Mouse (Mus musculus) forebrain, embryonic 11.5 days (tissue): ENCODE results near the gene Gpr183. TPM values are rescaled to one million over a fixed set of nuclear protein-coding genes. Genes with fewer than 3 reads are reported as not detected.

Experiments
- ATAC-seq: fragments of 200-750 bp; cut with Nextera tagmentation; replicated peaks from 2 replicates; pipeline ENCODE4 v1.8.0; 2017; ENCODE audit warnings: moderate TSS enrichment; ENCODE audit not compliant: low FRiP score
- DNase-seq: peaks from one replicate; pipeline ENCODE4 v3.0.0-alpha.2; 2017; ENCODE audit warnings: low spot score
- H3K27ac ChIP-seq: fragments of 300-500 bp; sonication (generic); 2 replicates; pipeline ENCODE4 v1.5.1; 2014; ENCODE audit warnings: low read depth, low read length
- H3K27me3 ChIP-seq: fragments of 300-500 bp; sonication (generic); 2 replicates; pipeline ENCODE4 v1.6.1; 2014; ENCODE audit warnings: mild to moderate bottlenecking, low read length, mixed read lengths; ENCODE audit not compliant: control insufficient read depth, insufficient read depth
- H3K36me3 ChIP-seq: fragments of 300-500 bp; sonication (generic); 2 replicates; pipeline ENCODE4 v1.6.1; 2014; ENCODE audit warnings: mild to moderate bottlenecking, low read length, moderate library complexity, mixed read lengths; ENCODE audit not compliant: control insufficient read depth, insufficient read depth
- H3K4me1 ChIP-seq: fragments of 300-500 bp; sonication (generic); replicated peaks from 2 replicates; pipeline ENCODE4 v1.6.1; 2014; ENCODE audit warnings: low read length, mixed read lengths; ENCODE audit not compliant: control insufficient read depth, insufficient read depth
- H3K4me2 ChIP-seq: fragments of 300-500 bp; sonication (generic); 2 replicates; pipeline ENCODE4 v1.6.1; 2014; ENCODE audit warnings: low read depth, mild to moderate bottlenecking, low read length, moderate library complexity, mixed read lengths; ENCODE audit not compliant: severe bottlenecking
- H3K4me3 ChIP-seq: fragments of 300-500 bp; sonication (generic); 2 replicates; pipeline ENCODE4 v1.5.1; 2014; ENCODE audit warnings: low read depth, low read length
- H3K9ac ChIP-seq: fragments of 300-500 bp; sonication (generic); 2 replicates; pipeline ENCODE4 v1.6.1; 2014; ENCODE audit warnings: low read length
- H3K9me3 ChIP-seq: fragments of 300-500 bp; sonication (generic); 2 replicates; pipeline ENCODE4 v1.6.1; 2016; ENCODE audit warnings: low read length, mixed read lengths; ENCODE audit not compliant: control insufficient read depth
- WGBS: fragments of 180-500 bp; shearing (Covaris S2); extraction: QIAGEN DNeasy Blood & Tissue Kit; methylation state at CpG from one replicate; pipeline ENCODE4 v1.1.7; 2014; 5-methylcytosine and 5-hydroxymethylcytosine counted together
- polyA plus RNA-seq: library from polyadenylated mRNA; unstranded; fragments of >200 nt; fragmentation: Nextera tagmentation; extraction: Ambion mirVana; gene quantifications from 2 replicates; pipeline ENCODE4 v1.2.1, GENCODE M21; 2014

Gpr183 gene
- polyA plus RNA-seq = 1.9 and 2.4 TPM in 2 replicates

DNA sequence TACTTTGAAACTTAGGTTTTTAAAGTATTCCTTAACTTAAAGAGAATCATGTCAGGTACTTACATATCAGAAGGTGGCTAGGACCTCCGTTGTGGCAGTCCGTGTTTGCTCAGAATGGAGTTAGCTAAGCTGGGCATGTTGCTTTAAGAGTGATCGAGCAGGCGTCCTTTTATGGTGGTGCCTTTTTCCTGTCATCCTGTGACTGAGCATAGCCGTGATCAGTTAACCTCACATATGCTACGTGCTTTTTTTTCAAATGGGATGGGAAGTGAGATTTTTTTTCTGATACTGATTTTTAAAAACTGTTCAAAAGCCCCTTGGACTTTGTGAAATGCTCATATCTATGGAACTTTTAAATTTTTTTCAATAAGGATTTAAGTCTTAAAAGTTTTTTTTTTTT, at the start of gene Gpr183:
Gene Gpr183, minus strand, starts transcription at position 206 of the 400 bp plus-strand sequence.
- Histone ChIP-seq H3K4me3 (no peak within 1 kb of the TSS), H3K27me3 (no peaks in the 10 kb centered on the region), H3K4me1 (no peaks in the 10 kb centered on the region), H3K9me3 (no peaks in the 10 kb centered on the region), H3K9ac (no peak within 1 kb of the TSS), H3K4me2 (no peak within 1 kb of the TSS), H3K27ac (no peak within 1 kb of the TSS), H3K36me3 (no peaks in the 10 kb centered on the region)
- WGBS = 75% methylated on average over 6 of the region's 6 CpGs
- ATAC-seq (no peak), DNase-seq (no peak)

GRCm38 (mm10) chr14:122013417-122013951, 48.5 kb upstream of the Gpr183 start:
- no peak overlapping the region for H3K9ac ChIP-seq
- no peak overlapping the region for H3K4me3 ChIP-seq
- WGBS = 90% methylated on average over 14 of the region's 14 CpGs
- ATAC-seq = no peak
- H3K27me3 ChIP-seq = no peaks in the 10 kb centered on the region
- no peaks in the 10 kb centered on the region for H3K36me3 ChIP-seq
- H3K4me2 ChIP-seq = no peak overlapping the region
- no peak overlapping the region for H3K27ac ChIP-seq
- no peaks in the 10 kb centered on the region for H3K4me1 ChIP-seq
- H3K9me3 ChIP-seq = no peaks in the 10 kb centered on the region
- DNase-seq = no peak

DNA sequence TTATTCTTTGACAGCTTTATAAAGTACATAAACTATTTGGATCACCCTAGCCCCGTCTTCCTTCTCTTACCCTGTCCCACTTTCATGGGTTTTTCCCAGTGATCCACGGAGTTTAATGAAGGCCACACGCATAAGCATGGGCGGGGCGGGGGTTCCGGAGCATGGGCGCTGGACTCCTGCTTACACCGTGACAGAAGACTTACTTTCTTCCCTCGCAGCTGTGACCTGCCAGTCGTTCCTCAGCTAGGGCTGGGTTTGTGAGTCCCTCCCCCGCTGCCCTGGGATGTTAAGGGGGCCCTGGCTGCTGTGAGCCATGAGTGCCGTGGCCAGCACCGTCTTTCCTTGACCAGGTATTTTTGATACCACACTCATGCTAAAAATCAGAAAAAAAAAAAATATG, 47.8 kb upstream of the Gpr183 start:
- Histone ChIP-seq H3K36me3 (no peaks in the 10 kb centered on the region), H3K4me1 (no peaks in the 10 kb centered on the region), H3K4me3 (no peak overlapping the region), H3K4me2 (no peak overlapping the region), H3K9me3 (no peaks in the 10 kb centered on the region), H3K27ac (no peak overlapping the region), H3K27me3 (no peaks in the 10 kb centered on the region), H3K9ac (no peak overlapping the region)
- DNase-seq (no peak), ATAC-seq (no peak)
- 80% methylated on average over 13 of the region's 13 CpGs for WGBS

DNA sequence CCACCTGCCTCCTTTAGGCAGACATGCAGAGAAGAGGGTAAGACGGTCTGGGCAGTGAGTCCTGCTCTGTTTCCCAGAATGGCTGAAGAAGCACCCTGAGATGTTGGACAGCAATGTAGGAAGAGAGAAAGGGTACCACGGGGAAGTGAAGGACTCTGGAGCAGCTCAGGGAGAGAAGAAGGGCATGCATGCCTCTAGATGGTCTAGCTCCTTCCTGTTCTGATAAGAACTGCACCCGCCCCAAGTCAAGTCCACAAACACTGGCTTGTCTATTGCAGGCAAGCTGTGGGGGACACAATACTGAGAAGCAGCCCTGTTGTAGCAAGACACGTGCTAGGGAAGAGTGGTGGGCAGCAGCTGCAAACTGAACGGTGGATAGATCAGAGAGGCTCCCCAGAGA, 47.2 kb upstream of the Gpr183 start:
- Histone ChIP-seq H3K27me3 (no peaks in the 10 kb centered on the region), H3K4me2 (no peak overlapping the region), H3K27ac (no peak overlapping the region), H3K36me3 (no peaks in the 10 kb centered on the region), H3K4me3 (no peak overlapping the region), H3K9ac (no peak overlapping the region), H3K9me3 (no peaks in the 10 kb centered on the region), H3K4me1 (no peaks in the 10 kb centered on the region)
- DNase-seq (no peak), ATAC-seq (no peak)
- 81% methylated on average over 5 of the region's 5 CpGs for WGBS

- Histone ChIP-seq H3K4me3 (no peak overlapping the region), H3K27me3 (no peaks in the 10 kb centered on the region), H3K4me2 (no peak overlapping the region), H3K36me3 (no peaks in the 10 kb centered on the region), H3K9ac (no peak overlapping the region), H3K27ac (no peak overlapping the region), H3K4me1 (no peaks in the 10 kb centered on the region), H3K9me3 (no peaks in the 10 kb centered on the region)
- no peak for DNase-seq
- ATAC-seq = no peak
- WGBS = 95% methylated on average over 8 of the region's 8 CpGs
Observed at GRCm38 (mm10) chr14:122011768-122012167, 46.8 kb upstream of the Gpr183 start.

DNA sequence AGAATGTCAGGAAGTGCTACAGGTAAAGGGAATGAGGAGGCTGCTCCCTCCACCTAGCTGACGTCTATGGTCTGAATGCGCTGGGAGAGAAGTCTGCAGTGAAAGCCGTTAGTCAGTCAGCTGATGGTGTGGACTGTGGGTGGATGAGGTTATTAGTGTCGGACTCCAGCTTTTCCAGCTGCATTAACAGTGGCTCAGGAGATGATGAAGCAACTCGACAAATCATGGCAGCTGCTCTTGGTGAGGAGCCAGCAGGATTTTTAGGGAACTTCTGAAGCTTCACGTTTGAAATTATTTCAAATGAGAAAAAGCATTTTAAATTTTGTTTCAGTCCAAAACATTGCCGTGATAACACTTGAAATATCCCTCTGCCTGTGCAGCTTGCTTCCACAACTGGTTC, 45.3 kb upstream of the Gpr183 start:
- Histone ChIP-seq H3K4me3 (no peak overlapping the region), H3K27ac (no peak overlapping the region), H3K36me3 (no peaks in the 10 kb centered on the region), H3K9me3 (no peaks in the 10 kb centered on the region), H3K9ac (no peak overlapping the region), H3K27me3 (no peaks in the 10 kb centered on the region), H3K4me2 (no peak overlapping the region), H3K4me1 (no peaks in the 10 kb centered on the region)
- no peak for ATAC-seq
- no peak for DNase-seq
- WGBS = 86% methylated on average over 7 of the region's 7 CpGs

DNA sequence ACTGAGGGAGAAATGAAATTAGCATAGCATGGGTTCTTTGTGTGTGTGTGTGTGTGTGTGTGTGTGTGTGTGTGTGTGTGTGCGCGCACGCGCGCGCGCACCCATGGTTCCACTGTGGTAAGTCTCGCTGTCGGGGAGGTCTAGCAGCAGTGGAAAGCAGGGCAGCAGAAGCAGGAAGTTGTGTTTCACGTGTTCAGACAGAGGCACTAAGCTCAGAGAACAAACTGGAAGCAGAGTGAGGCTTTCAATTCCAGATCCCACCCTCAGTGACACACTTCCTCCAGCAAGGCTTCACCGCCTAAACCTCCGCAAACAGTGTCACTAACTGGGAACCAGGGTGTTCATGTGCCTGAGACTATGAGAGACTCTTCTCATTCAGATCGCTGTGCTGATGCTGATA, 44.5 kb upstream of the Gpr183 start:
- H3K4me3 ChIP-seq = no peak overlapping the region

GRCm38 (mm10) chr14:122008261-122008660, 43.3 kb upstream of the Gpr183 start:
- WGBS = 90% methylated on average over 4 of the region's 4 CpGs
- ATAC-seq = no peak
- no peak for DNase-seq

More for the DNA sequence above, 44.5 kb upstream of the Gpr183 start:
- H3K27ac ChIP-seq = no peak overlapping the region
- DNase-seq (no peak), ATAC-seq (no peak)
- WGBS = 92% methylated on average over 13 of the region's 13 CpGs
- no peak overlapping the region for H3K4me2 ChIP-seq
- H3K9ac ChIP-seq = no peak overlapping the region
- H3K9me3 ChIP-seq = no peaks in the 10 kb centered on the region
- no peaks in the 10 kb centered on the region for H3K27me3 ChIP-seq
- H3K4me1 ChIP-seq = no peaks in the 10 kb centered on the region
- H3K36me3 ChIP-seq = no peaks in the 10 kb centered on the region

GRCm38 (mm10) chr14:122003812-122004211, 38.8 kb upstream of the Gpr183 start:
- no peak for DNase-seq
- H3K9me3 ChIP-seq = no peaks in the 10 kb centered on the region
- no peak overlapping the region for H3K4me3 ChIP-seq
- ATAC-seq = no peak
- no peaks in the 10 kb centered on the region for H3K27me3 ChIP-seq
- H3K9ac ChIP-seq = no peak overlapping the region
- no peaks in the 10 kb centered on the region for H3K36me3 ChIP-seq
- no peak overlapping the region for H3K27ac ChIP-seq
- H3K4me1 ChIP-seq = no peaks in the 10 kb centered on the region
- no peak overlapping the region for H3K4me2 ChIP-seq

More at GRCm38 (mm10) chr14:122008261-122008660, 43.3 kb upstream of the Gpr183 start:
- Histone ChIP-seq H3K27me3 (no peaks in the 10 kb centered on the region), H3K27ac (no peak overlapping the region), H3K9me3 (no peaks in the 10 kb centered on the region), H3K4me1 (no peaks in the 10 kb centered on the region), H3K4me3 (no peak overlapping the region), H3K9ac (no peak overlapping the region), H3K4me2 (no peak overlapping the region), H3K36me3 (no peaks in the 10 kb centered on the region)
